Mouse (Mus musculus) ES-Bruce4 (cell line): ENCODE measurements at regions not wholly inside any gene's neighbourhood (a gene's known extent, or its start where the extent isn't known, plus 50 kb on each side); places are given as distances from the start of the nearest gene placed in this dataset.

Source experiments
- CTCF ChIP-seq: IDR thresholded peaks from one replicate; pipeline ENCODE4 v1.8.1; 2011; ENCODE audit warnings: low read depth, low read length
- POLR2A ChIP-seq: IDR thresholded peaks from one replicate; pipeline ENCODE4 v1.8.1; 2011; ENCODE audit warnings: low read length; ENCODE audit not compliant: insufficient read depth

GRCm38 (mm10) chr6:26766846-26767245, 957.8 kb upstream of the Pot1a start:
- TF ChIP-seq POLR2A, result no peak
- TF ChIP-seq CTCF, result no peak
